In genomic region chr11:120722067-120722630, GRCm38 (mm10) we compare ENCODE assay signal across 8 mouse cellular contexts. TPM values are rescaled to one million over a fixed set of nuclear protein-coding genes. Genes with fewer than 3 reads are reported as not detected.
DNase-seq lines count a peak whose midpoint lies in the region; ATAC-seq and TF ChIP-seq lines count a peak whose summit lies in the region.

No protein-coding gene starts in this region.

- no peak for TF ChIP-seq CTCF in ES-Bruce4 (IDR thresholded peaks at IDR 0.05; ENCODE audit: low read depth, low read length)
- peak; percentile 21 for TF ChIP-seq CTCF in forebrain, postnatal 0 days (IDR thresholded peaks at IDR 0.05; ENCODE audit: low read depth)
- no peak for TF ChIP-seq CTCF in liver, embryonic 14.5 days (IDR thresholded peaks at IDR 0.05; ENCODE audit: low read depth)

- no peak for TF ChIP-seq EP300 in ES-Bruce4 (IDR thresholded peaks at IDR 0.05; ENCODE audit: insufficient read depth, low read depth, low read length)
- TF ChIP-seq EP300 in liver, embryonic 14.5 days (IDR thresholded peaks at IDR 0.05; ENCODE audit: low read depth) = no peak

- peak overlapping the region; percentile 72 for H3K4me3 ChIP-seq in heart, embryonic 12.5 days
- H3K4me3 ChIP-seq in ES-Bruce4 (ENCODE audit: low read depth, low read length) = peak overlapping the region; percentile 64
- peak overlapping the region; percentile 71 for H3K4me3 ChIP-seq in forebrain, postnatal 0 days (ENCODE audit: low read depth, low read length)
- peak overlapping the region; percentile 29 to 50 for H3K4me3 ChIP-seq in liver, embryonic 14.5 days (ENCODE audit: insufficient read depth in 1 of 2, low read depth in 2 of 2, low read length in 2 of 2)

- no peak for ATAC-seq in heart, embryonic 12.5 days (ENCODE audit: insufficient number of reproducible peaks, low FRiP score)
- ATAC-seq in forebrain, postnatal 0 days = peak; percentile 17
- ATAC-seq in liver, embryonic 14.5 days (ENCODE audit: insufficient read depth) = no peak
- no peak for ATAC-seq in monocyte, adult 5-6 weeks (replicated peaks; ENCODE audit: insufficient number of reproducible peaks, low FRiP score, low TSS enrichment, poor library complexity, severe bottlenecking)

- TF ChIP-seq POLR2A in ES-Bruce4 (IDR thresholded peaks at IDR 0.05; ENCODE audit: insufficient read depth, low read length) = no peak

- intact Hi-C loops in heart, postnatal 10 days (cut with DNase I) = loop anchor here (2.0 to 10.0 kb wide), 2 partner anchors 25 to 323 kb away; no protein-coding TSS in a partner anchor

- H3K4me2 ChIP-seq in heart, embryonic 12.5 days = peak overlapping the region; percentile 99
- peak overlapping the region; percentile 91 for H3K4me2 ChIP-seq in forebrain, postnatal 0 days (ENCODE audit: low read depth)
- H3K4me2 ChIP-seq in liver, embryonic 14.5 days (ENCODE audit: low read depth) = peak overlapping the region; percentile 66

- DNase-seq in heart, postnatal 10 days = no peak
- DNase-seq in forebrain, postnatal 0 days = no peak
- no peak for DNase-seq in liver, embryonic 14.5 days (ENCODE audit: low read depth in 3 of 3, low spot score in 3 of 3)
- no peak for DNase-seq in urinary bladder, postnatal 25 days (ENCODE audit: low spot score)
- no peak for DNase-seq in frontal cortex, postnatal 14 days (ENCODE audit: low spot score in 2 of 2)

- WGBS in heart, embryonic 12.5 days = 21% methylated on average over 21 of the region's 21 CpGs
- 18% methylated on average over 21 of the region's 21 CpGs for WGBS in forebrain, postnatal 0 days
- 20% methylated on average over 21 of the region's 21 CpGs for WGBS in liver, embryonic 14.5 days (ENCODE audit: insufficient replicate concordance)

- H3K9me3 ChIP-seq in heart, embryonic 12.5 days (replicated peaks) = no peaks in the 10 kb centered on the region
- H3K9me3 ChIP-seq in ES-Bruce4 (replicated peaks; ENCODE audit: control insufficient read depth, insufficient read depth, low read length, poor library complexity, severe bottlenecking) = no peaks in the 10 kb centered on the region
- H3K9me3 ChIP-seq in forebrain, postnatal 0 days (ENCODE audit: low read length) = no peaks in the 10 kb centered on the region
- H3K9me3 ChIP-seq in liver, embryonic 14.5 days (ENCODE audit: control insufficient read depth, low read length) = no peaks in the 10 kb centered on the region

- H3K9ac ChIP-seq in heart, embryonic 12.5 days = peak overlapping the region; percentile 84
- peak overlapping the region; percentile 57 for H3K9ac ChIP-seq in ES-Bruce4 (ENCODE audit: low read depth, poor library complexity, severe bottlenecking)
- H3K9ac ChIP-seq in forebrain, postnatal 0 days = peak overlapping the region; percentile 74
- no peak overlapping the region for H3K9ac ChIP-seq in liver, embryonic 14.5 days (replicated peaks)

- H3K4me1 ChIP-seq in heart, embryonic 12.5 days (replicated peaks) = peaks cover 28% of the 10 kb centered on the region
- no peaks in the 10 kb centered on the region for H3K4me1 ChIP-seq in ES-Bruce4 (ENCODE audit: control insufficient read depth, insufficient read depth, low read length)
- H3K4me1 ChIP-seq in forebrain, postnatal 0 days (ENCODE audit: insufficient read depth) = no peaks in the 10 kb centered on the region; the same call in 1 of the 2 replicates
- peaks cover 0 to 4% of the 10 kb centered on the region in 2 experiments; a peak in 1 of 4 replicates for H3K4me1 ChIP-seq in liver, embryonic 14.5 days (replicated peaks; ENCODE audit: control insufficient read depth in 2 of 2, insufficient read depth in 2 of 2, low read length in 1 of 2)

- H3K36me3 ChIP-seq in heart, embryonic 12.5 days = peaks cover 29% of the 10 kb centered on the region
- H3K36me3 ChIP-seq in ES-Bruce4 (ENCODE audit: control insufficient read depth, insufficient read depth, low read length, poor library complexity, severe bottlenecking) = peaks cover 9% of the 10 kb centered on the region
- H3K36me3 ChIP-seq in forebrain, postnatal 0 days (ENCODE audit: insufficient read depth) = peaks cover 36% of the 10 kb centered on the region
- H3K36me3 ChIP-seq in liver, embryonic 14.5 days (replicated peaks; ENCODE audit: control insufficient read depth, insufficient read depth, low read depth) = no peaks in the 10 kb centered on the region; the same call in 1 of the 2 replicates

- peaks cover 59% of the 10 kb centered on the region for H3K27me3 ChIP-seq in heart, embryonic 12.5 days (replicated peaks)
- H3K27me3 ChIP-seq in ES-Bruce4 (ENCODE audit: control insufficient read depth, insufficient read depth, low read length, poor library complexity, severe bottlenecking) = no peaks in the 10 kb centered on the region
- H3K27me3 ChIP-seq in forebrain, postnatal 0 days (ENCODE audit: insufficient read depth, low read length) = no peaks in the 10 kb centered on the region
- peaks cover 24% of the 10 kb centered on the region for H3K27me3 ChIP-seq in liver, embryonic 14.5 days (ENCODE audit: control insufficient read depth, insufficient read depth, low read length)

- H3K27ac ChIP-seq in heart, embryonic 12.5 days (ENCODE audit: poor library complexity, severe bottlenecking) = no peak overlapping the region
- H3K27ac ChIP-seq in ES-Bruce4 (ENCODE audit: insufficient read depth, low read length) = no peak overlapping the region
- H3K27ac ChIP-seq in forebrain, postnatal 0 days (ENCODE audit: low read depth, low read length) = no peak overlapping the region
- H3K27ac ChIP-seq in liver, embryonic 14.5 days = no peak overlapping the region

RNA-seq across cellular contexts. Expression of gene Rac3, which starts 0.9 kb away (rescaled TPM):
- 7.6 and 8.4 TPM in 2 replicates for polyA plus RNA-seq in heart, embryonic 12.5 days (2016; fragmentation: Nextera tagmentation; extraction: Ambion mirVana)
- total RNA-seq in heart, postnatal 10 days (2021) = 1 to 10 TPM; 1.4 to 1.7 TPM
- 16.6 and 20.7 TPM in 2 replicates for polyA plus RNA-seq in ES-Bruce4 (2011; ENCODE audit: insufficient read depth, insufficient read length, low read depth, missing spikeins)
- total RNA-seq in forebrain, postnatal 0 days (2014; rRNA removed) = 598 and 666 TPM in 2 replicates
- 681 and 697 TPM in 2 replicates for polyA plus RNA-seq in forebrain, postnatal 0 days (2015; fragmentation: Nextera tagmentation; extraction: Ambion mirVana)
- polyA plus RNA-seq in liver, embryonic 14.5 days (2012; rRNA removed) = 1.3 and 1.7 TPM in 2 replicates
- polyA plus RNA-seq in liver, embryonic 14.5 days (2014; fragmentation: Nextera tagmentation; extraction: Ambion mirVana) = 0.13 TPM in 1 of 2 replicates, not detected in the other
- total RNA-seq in monocyte, adult 5-6 weeks (2017) = 7.1 to 9.7 TPM in 2 of 3 replicates, not detected in the other

RNA-seq across cellular contexts. Expression of gene Dcxr, which starts 4.9 kb away (rescaled TPM):
- polyA plus RNA-seq in heart, embryonic 12.5 days (2016; fragmentation: Nextera tagmentation; extraction: Ambion mirVana) = 4.3 and 5.4 TPM in 2 replicates
- 1 to 10 TPM; 3.2 to 4.1 TPM for total RNA-seq in heart, postnatal 10 days (2021)
- 54.3 and 68.2 TPM in 2 replicates for polyA plus RNA-seq in ES-Bruce4 (2011; ENCODE audit: insufficient read depth, insufficient read length, low read depth, missing spikeins)
- 7.2 and 13.2 TPM in 2 replicates for total RNA-seq in forebrain, postnatal 0 days (2014; rRNA removed)
- 11.2 and 12.7 TPM in 2 replicates for polyA plus RNA-seq in forebrain, postnatal 0 days (2015; fragmentation: Nextera tagmentation; extraction: Ambion mirVana)
- polyA plus RNA-seq in liver, embryonic 14.5 days (2012; rRNA removed) = 10.4 and 11.3 TPM in 2 replicates
- polyA plus RNA-seq in liver, embryonic 14.5 days (2014; fragmentation: Nextera tagmentation; extraction: Ambion mirVana) = 15.1 and 17.0 TPM in 2 replicates
- 14.8 to 32.2 TPM (median 23.8 TPM) in 3 replicates for total RNA-seq in monocyte, adult 5-6 weeks (2017)

RNA-seq across cellular contexts. Expression of gene Lrrc45, which starts 8.4 kb away (rescaled TPM):
- polyA plus RNA-seq in heart, embryonic 12.5 days (2016; fragmentation: Nextera tagmentation; extraction: Ambion mirVana) = 35.2 and 37.0 TPM in 2 replicates
- 10 to 100 TPM in 1 of 2 experiments, 1 to 10 TPM in 1; 9.7 to 10.1 TPM for total RNA-seq in heart, postnatal 10 days (2021)
- polyA plus RNA-seq in ES-Bruce4 (2011; ENCODE audit: insufficient read depth, insufficient read length, low read depth, missing spikeins) = 7.3 and 9.8 TPM in 2 replicates
- 57.6 and 58.4 TPM in 2 replicates for total RNA-seq in forebrain, postnatal 0 days (2014; rRNA removed)
- 31.0 and 41.0 TPM in 2 replicates for polyA plus RNA-seq in forebrain, postnatal 0 days (2015; fragmentation: Nextera tagmentation; extraction: Ambion mirVana)
- polyA plus RNA-seq in liver, embryonic 14.5 days (2012; rRNA removed) = 6.6 and 9.3 TPM in 2 replicates
- polyA plus RNA-seq in liver, embryonic 14.5 days (2014; fragmentation: Nextera tagmentation; extraction: Ambion mirVana) = 6.2 and 8.3 TPM in 2 replicates
- 39.7 to 45.3 TPM (median 41.0 TPM) in 3 replicates for total RNA-seq in monocyte, adult 5-6 weeks (2017)

RNA-seq across cellular contexts. Expression of gene Cenpx, which starts 8.6 kb away (rescaled TPM):
- polyA plus RNA-seq in heart, embryonic 12.5 days (2016; fragmentation: Nextera tagmentation; extraction: Ambion mirVana) = 117 and 119 TPM in 2 replicates
- 10 to 100 TPM; 38.1 to 40.6 TPM for total RNA-seq in heart, postnatal 10 days (2021)
- 38.0 and 45.3 TPM in 2 replicates for polyA plus RNA-seq in ES-Bruce4 (2011; ENCODE audit: insufficient read depth, insufficient read length, low read depth, missing spikeins)
- 28.5 and 52.1 TPM in 2 replicates for total RNA-seq in forebrain, postnatal 0 days (2014; rRNA removed)
- polyA plus RNA-seq in forebrain, postnatal 0 days (2015; fragmentation: Nextera tagmentation; extraction: Ambion mirVana) = 91.3 and 114 TPM in 2 replicates
- polyA plus RNA-seq in liver, embryonic 14.5 days (2012; rRNA removed) = 64.2 and 78.3 TPM in 2 replicates
- 119 and 128 TPM in 2 replicates for polyA plus RNA-seq in liver, embryonic 14.5 days (2014; fragmentation: Nextera tagmentation; extraction: Ambion mirVana)
- 27.0 to 58.3 TPM (median 41.9 TPM) in 3 replicates for total RNA-seq in monocyte, adult 5-6 weeks (2017)

RNA-seq across cellular contexts. Expression of gene Cbr2, which starts 9.8 kb away (rescaled TPM):
- 1.1 and 1.9 TPM in 2 replicates for polyA plus RNA-seq in heart, embryonic 12.5 days (2016; fragmentation: Nextera tagmentation; extraction: Ambion mirVana)
- total RNA-seq in heart, postnatal 10 days (2021) = 10 to 100 TPM in 1 of 2 experiments, 1 to 10 TPM in 1; 8.3 to 14.4 TPM
- not detected in 2 replicates for polyA plus RNA-seq in ES-Bruce4 (2011; ENCODE audit: insufficient read depth, insufficient read length, low read depth, missing spikeins)
- total RNA-seq in forebrain, postnatal 0 days (2014; rRNA removed) = 3.6 and 4.8 TPM in 2 replicates
- 3.1 and 4.9 TPM in 2 replicates for polyA plus RNA-seq in forebrain, postnatal 0 days (2015; fragmentation: Nextera tagmentation; extraction: Ambion mirVana)
- polyA plus RNA-seq in liver, embryonic 14.5 days (2012; rRNA removed) = 0.20 TPM in 1 of 2 replicates, not detected in the other
- not detected in 2 replicates for polyA plus RNA-seq in liver, embryonic 14.5 days (2014; fragmentation: Nextera tagmentation; extraction: Ambion mirVana)
- total RNA-seq in monocyte, adult 5-6 weeks (2017) = 2.0 TPM in 1 of 3 replicates, not detected in the others

Comparison
In these comparisons a context has a peak if more than half of its experiments do, and no peak if none do; other contexts are left out.
1. RNA of gene Rac3, which starts 0.9 kb away (polyA plus RNA-seq): 681 to 697 TPM in forebrain, postnatal 0 days; 16.6 to 20.7 TPM in ES-Bruce4, 7.6 to 8.4 TPM in heart, embryonic 12.5 days and 0.13 to 1.7 TPM in liver, embryonic 14.5 days; every median in the first group is over 10 times any median in the second.
2. Peak in every context shown above with its lines, with median percentiles within 50 percentile points of each other: H3K4me2 ChIP-seq and H3K4me3 ChIP-seq.